Comparison of ENCODE assay signal across 10 mouse cellular contexts in genomic region chr9:66162995-66163394, GRCm38 (mm10). TPM values are rescaled to one million over a fixed set of nuclear protein-coding genes. Genes with fewer than 3 reads are reported as not detected.
A peak's percentile ranks its signal among the peaks of the same experiment; 100 is the strongest.
DNase-seq lines count a peak whose midpoint lies in the region; ATAC-seq and TF ChIP-seq lines count a peak whose summit lies in the region.
"Had no signal": no experiment of that assay in that cellular context is flagged by ENCODE, and none has a peak within 500 bp of the region (broad histone marks: within the 10 kb centered on the region; RNA-seq: fewer than 3 reads in every experiment).

No protein-coding gene starts in this region.

- ATAC-seq in lung, postnatal 0 days = no peak

- no peak overlapping the region for H3K9ac ChIP-seq in heart, adult 2 months (ENCODE audit: low read depth, low read length)
- H3K9ac ChIP-seq in lung, postnatal 0 days (replicated peaks; ENCODE audit: low read depth) = no peak overlapping the region
- H3K9ac ChIP-seq: hindbrain, embryonic 13.5 days had no signal

- peak; percentile 48 for TF ChIP-seq CTCF in heart, adult 2 months (IDR thresholded peaks at IDR 0.05)
- TF ChIP-seq CTCF in lung, postnatal 0 days (IDR thresholded peaks at IDR 0.05) = peak; percentile 26; the same call in 1 of the 2 replicates
- TF ChIP-seq CTCF in cortical plate, adult 2 months (IDR thresholded peaks at IDR 0.05; ENCODE audit: extremely low read depth, insufficient read depth, low read length) = 0 out of 2 replicates have a peak, but pooled peaks have one; percentile 6

- peak; percentile 87 for TF ChIP-seq EP300 in heart, adult 2 months (IDR thresholded peaks at IDR 0.05; ENCODE audit: insufficient read depth, low read depth, low read length)
- no peak for TF ChIP-seq EP300 in lung, postnatal 0 days (IDR thresholded peaks at IDR 0.05)

- no peak overlapping the region for H3K27ac ChIP-seq in heart, adult 2 months
- no peak overlapping the region for H3K27ac ChIP-seq in lung, postnatal 0 days (ENCODE audit: low read length)
- no peak overlapping the region for H3K27ac ChIP-seq in cortical plate, adult 2 months (ENCODE audit: insufficient read depth, low read length)
- H3K27ac ChIP-seq: hindbrain, embryonic 13.5 days had no signal

- H3K27me3 ChIP-seq in heart, adult 2 months (ENCODE audit: control insufficient read depth, insufficient read depth, low read length) = no peaks in the 10 kb centered on the region
- H3K27me3 ChIP-seq in lung, postnatal 0 days (replicated peaks; ENCODE audit: insufficient read depth, low read length) = peaks cover 10% of the 10 kb centered on the region; the same call in 1 of the 2 replicates

- no peaks in the 10 kb centered on the region for H3K36me3 ChIP-seq in heart, adult 2 months (ENCODE audit: control insufficient read depth, insufficient read depth, low read length)
- no peaks in the 10 kb centered on the region for H3K36me3 ChIP-seq in lung, postnatal 0 days (ENCODE audit: insufficient read depth, low read length)
- H3K36me3 ChIP-seq: hindbrain, embryonic 13.5 days had no signal

- no peak overlapping the region for H3K4me2 ChIP-seq in lung, postnatal 0 days (replicated peaks; ENCODE audit: low read depth, low read length)
- H3K4me2 ChIP-seq: hindbrain, embryonic 13.5 days had no signal

- no peaks in the 10 kb centered on the region for H3K9me3 ChIP-seq in lung, postnatal 0 days (ENCODE audit: low read length)
- H3K9me3 ChIP-seq: hindbrain, embryonic 13.5 days had no signal

- DNase-seq in heart, adult 2 months = peak in 1 of 2 experiments; percentile 67
- DNase-seq in heart, postnatal 4 days = no peak
- DNase-seq in lung, postnatal 0 days (ENCODE audit: low spot score) = no peak
- no peak for DNase-seq in lung, postnatal 10 days
- no peak for DNase-seq in frontal cortex, postnatal 25 days (ENCODE audit: low spot score in 2 of 2)
- no peak for DNase-seq in layer of hippocampus, adult 9-10 months (ENCODE audit: low spot score)
- DNase-seq: kidney, adult 9 months; layer of hippocampus, adult 9-11 months had no signal

- TF ChIP-seq POLR2A in heart, adult 2 months (IDR thresholded peaks at IDR 0.05; ENCODE audit: insufficient read depth, low read depth, low read length) = no peak
- TF ChIP-seq POLR2A in cortical plate, adult 2 months (IDR thresholded peaks at IDR 0.05; ENCODE audit: extremely low read depth, insufficient read depth, low read length) = no peak

- intact Hi-C loops in heart, adult 2 months (cut with DNase I) = no loop called here

- H3K4me3 ChIP-seq in heart, adult 2 months = no peak overlapping the region
- H3K4me3 ChIP-seq in lung, postnatal 0 days (ENCODE audit: low read depth, low read length) = no peak overlapping the region
- H3K4me3 ChIP-seq in cortical plate, adult 2 months (ENCODE audit: insufficient read depth, low read length) = no peak overlapping the region
- H3K4me3 ChIP-seq: hindbrain, embryonic 13.5 days had no signal

- peaks cover 7% of the 10 kb centered on the region for H3K4me1 ChIP-seq in heart, adult 2 months (ENCODE audit: control insufficient read depth, insufficient read depth, low read length)
- peaks cover 3% of the 10 kb centered on the region; the same call in 1 of the 2 replicates for H3K4me1 ChIP-seq in lung, postnatal 0 days (ENCODE audit: insufficient read depth, low read depth, low read length)
- H3K4me1 ChIP-seq in cortical plate, adult 2 months (ENCODE audit: control insufficient read depth, insufficient read depth, low read length) = no peaks in the 10 kb centered on the region

- H3K79me2 ChIP-seq in heart, adult 2 months (replicated peaks; ENCODE audit: control insufficient read depth, insufficient read depth, low read length) = no peaks in the 10 kb centered on the region

- 50% methylated on average over 9 of the region's 9 CpGs for WGBS in heart, adult 2 months
- WGBS in lung, postnatal 0 days = 68% methylated on average over 9 of the region's 9 CpGs

RNA-seq across cellular contexts. Expression of gene Dapk2, which starts 5.0 kb away (rescaled TPM):
- total RNA-seq in heart, adult 2 months (2021) = 1 to 10 TPM; 5.8 TPM
- polyA plus RNA-seq in heart, adult 2 months (2012; rRNA removed) = 5.6 and 8.5 TPM in 2 replicates
- total RNA-seq in heart, postnatal 4 days (2021) = 1 to 10 TPM; 3.1 to 3.8 TPM
- polyA plus RNA-seq in lung, postnatal 0 days (2015; fragmentation: Nextera tagmentation; extraction: Ambion mirVana) = 60.9 and 66.6 TPM in 2 replicates
- polyA plus RNA-seq in cortical plate, adult 2 months (2012; rRNA removed) = 4.2 and 6.8 TPM in 2 replicates

RNA-seq across cellular contexts. Expression of gene Ciao2a, which starts 36.6 kb away (rescaled TPM):
- 10 to 100 TPM; 59.7 to 68.1 TPM for total RNA-seq in heart, adult 2 months (2021)
- polyA plus RNA-seq in heart, adult 2 months (2012; rRNA removed) = 19.5 and 31.2 TPM in 2 replicates
- total RNA-seq in heart, postnatal 4 days (2021) = 10 to 100 TPM; 99.1 to 99.6 TPM
- polyA plus RNA-seq in lung, postnatal 0 days (2015; fragmentation: Nextera tagmentation; extraction: Ambion mirVana) = 110 and 111 TPM in 2 replicates
- 25.0 and 29.0 TPM in 2 replicates for polyA plus RNA-seq in cortical plate, adult 2 months (2012; rRNA removed)

RNA-seq across cellular contexts. Expression of gene Snx1, which starts 36.6 kb away (rescaled TPM):
- total RNA-seq in heart, adult 2 months (2021) = 10 to 100 TPM; 24.8 to 27.6 TPM
- polyA plus RNA-seq in heart, adult 2 months (2012; rRNA removed) = 19.2 and 25.2 TPM in 2 replicates
- total RNA-seq in heart, postnatal 4 days (2021) = 10 to 100 TPM; 39.3 to 40.4 TPM
- polyA plus RNA-seq in lung, postnatal 0 days (2015; fragmentation: Nextera tagmentation; extraction: Ambion mirVana) = 108 and 112 TPM in 2 replicates
- polyA plus RNA-seq in cortical plate, adult 2 months (2012; rRNA removed) = 90.1 and 93.9 TPM in 2 replicates
